Mouse (Mus musculus) liver, postnatal 0 days (tissue): ENCODE data around the gene Bcl7b.

Source experiments
- CTCF ChIP-seq: sonication (generic); IDR thresholded peaks from 2 replicates; pipeline ENCODE4 v1.5.1; 2016; ENCODE audit warnings: antibody characterized with exemption, low read depth
- EP300 ChIP-seq: IDR thresholded peaks from 2 replicates; pipeline ENCODE4 v1.6.1; 2016; ENCODE audit warnings: antibody characterized with exemption, low read depth, mild to moderate bottlenecking

DNA sequence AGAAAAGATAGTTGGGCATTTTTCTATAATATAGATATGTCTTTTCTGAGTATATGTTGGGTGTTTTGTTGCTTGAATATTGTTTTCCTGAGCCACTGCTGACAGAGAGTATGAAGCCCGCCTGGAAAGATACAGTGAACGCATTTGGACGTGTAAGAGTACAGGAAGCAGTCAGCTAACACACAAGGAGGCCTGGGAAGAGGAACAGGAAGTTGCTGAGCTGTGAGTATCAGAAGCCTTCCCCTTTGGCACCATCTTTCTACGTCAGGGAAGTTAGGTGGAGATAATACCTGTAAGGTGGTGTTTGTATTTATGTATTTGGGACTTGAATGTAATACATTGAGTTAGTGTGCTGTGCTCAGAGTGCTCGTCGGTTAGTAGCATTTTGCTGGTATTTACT lies 28.3 kb downstream of the Bcl7b start:
- TF ChIP-seq EP300 (no peak), CTCF (no peak)
